Mouse (Mus musculus): ENCODE measurements at regions not wholly inside any gene's neighbourhood (a gene's known extent, or its start where the extent isn't known, plus 50 kb on each side); places are given as distances from the start of the nearest gene placed in this dataset.

DNA sequence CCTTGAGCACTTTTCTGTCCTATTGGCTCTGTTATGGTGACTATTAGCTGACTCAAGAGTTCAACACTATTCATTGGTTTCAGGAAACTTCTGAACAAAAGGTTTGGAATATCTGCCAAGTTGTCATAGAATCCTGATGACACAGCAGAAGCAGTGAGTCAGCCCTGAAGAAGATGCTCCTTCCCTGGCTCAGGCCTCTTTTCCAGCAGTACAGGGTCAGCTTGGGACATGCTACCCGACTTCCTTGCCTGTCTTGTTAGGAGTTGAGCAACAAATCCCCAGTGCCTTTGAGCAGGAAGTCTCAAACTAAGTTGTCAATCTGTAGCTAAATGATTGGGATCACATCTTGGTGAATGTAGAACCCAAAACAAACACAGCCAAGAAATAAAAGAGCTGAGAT is 56.6 kb downstream of the Ccdc71l start:
- no peak for TF ChIP-seq EP300 (optimal IDR thresholded peaks at IDR 0.05)
- no peak for TF ChIP-seq CTCF (IDR thresholded peaks at IDR 0.05; ENCODE audit: low read depth)

Data from stomach, postnatal 0 days (tissue).